Mouse (Mus musculus): ENCODE results near the gene Plcl2. TPM values are rescaled to one million over a fixed set of nuclear protein-coding genes. Genes with fewer than 3 reads are reported as not detected.

The Plcl2 gene
- polyA plus RNA-seq, 1 experiment from 2014 or later, result 7.3 TPM

DNA sequence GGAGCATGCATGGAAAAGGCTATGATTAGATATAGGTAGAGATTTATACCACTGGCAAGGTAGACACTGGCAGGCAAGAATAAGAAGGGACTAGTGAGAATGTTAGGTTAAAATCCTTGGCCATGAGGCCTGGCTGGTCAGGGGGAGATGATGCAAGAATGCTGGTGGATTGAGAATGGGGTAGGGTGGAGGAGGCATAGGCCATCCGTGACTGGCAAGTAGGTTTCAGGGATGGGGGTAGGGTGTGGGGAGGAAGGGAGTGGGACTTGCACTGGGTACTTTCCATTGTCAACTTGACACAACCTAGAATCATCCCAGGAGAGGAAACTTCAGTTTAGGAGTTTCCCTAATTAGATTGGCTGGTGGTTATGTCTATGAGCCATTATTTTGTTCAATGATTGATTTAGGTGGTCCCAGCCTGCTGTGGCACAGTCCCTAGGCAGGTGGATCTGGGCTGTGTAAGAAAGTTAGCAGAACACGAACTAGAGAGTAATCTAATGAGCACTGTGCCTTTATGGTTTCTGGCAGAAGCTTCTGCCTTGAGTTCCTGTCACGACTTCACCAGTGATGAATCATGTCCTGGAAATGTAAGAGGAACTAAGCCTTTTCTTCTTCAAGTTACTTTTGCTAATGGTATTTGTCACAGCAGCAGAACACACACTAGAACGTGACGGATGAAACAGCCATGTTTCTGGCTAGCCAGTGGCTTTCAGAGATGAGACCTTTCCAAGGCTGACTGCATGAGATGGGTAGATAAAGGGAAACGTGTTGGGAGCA lies 4.9 kb upstream of the Plcl2 start:
- no peaks in the 10 kb centered on the region for H3K27me3 ChIP-seq (ENCODE audit: control insufficient read depth, insufficient read depth, low read length)
- H3K9ac ChIP-seq (replicated peaks; ENCODE audit: low read length), result no peak overlapping the region
- no peak overlapping the region for H3K27ac ChIP-seq (replicated peaks; ENCODE audit: low read depth, low read length)
- no peak overlapping the region for H3K4me2 ChIP-seq (ENCODE audit: low read depth, low read length)
- 80% methylated on average over 6 of the region's 6 CpGs for WGBS
- no peaks in the 10 kb centered on the region for H3K4me1 ChIP-seq (ENCODE audit: control insufficient read depth, insufficient read depth, low read length)
- H3K9me3 ChIP-seq (replicated peaks; ENCODE audit: control insufficient read depth, low read length), result no peaks in the 10 kb centered on the region
- no peak overlapping the region for H3K4me3 ChIP-seq (ENCODE audit: low read depth, low read length)
- H3K36me3 ChIP-seq (replicated peaks; ENCODE audit: control insufficient read depth, insufficient read depth, low read depth, low read length), result no peaks in the 10 kb centered on the region
- ATAC-seq (replicated peaks; ENCODE audit: insufficient number of reproducible peaks, low FRiP score, low TSS enrichment, low read depth), result no peak
- DNase-seq (ENCODE audit: low spot score), result no peak

DNA sequence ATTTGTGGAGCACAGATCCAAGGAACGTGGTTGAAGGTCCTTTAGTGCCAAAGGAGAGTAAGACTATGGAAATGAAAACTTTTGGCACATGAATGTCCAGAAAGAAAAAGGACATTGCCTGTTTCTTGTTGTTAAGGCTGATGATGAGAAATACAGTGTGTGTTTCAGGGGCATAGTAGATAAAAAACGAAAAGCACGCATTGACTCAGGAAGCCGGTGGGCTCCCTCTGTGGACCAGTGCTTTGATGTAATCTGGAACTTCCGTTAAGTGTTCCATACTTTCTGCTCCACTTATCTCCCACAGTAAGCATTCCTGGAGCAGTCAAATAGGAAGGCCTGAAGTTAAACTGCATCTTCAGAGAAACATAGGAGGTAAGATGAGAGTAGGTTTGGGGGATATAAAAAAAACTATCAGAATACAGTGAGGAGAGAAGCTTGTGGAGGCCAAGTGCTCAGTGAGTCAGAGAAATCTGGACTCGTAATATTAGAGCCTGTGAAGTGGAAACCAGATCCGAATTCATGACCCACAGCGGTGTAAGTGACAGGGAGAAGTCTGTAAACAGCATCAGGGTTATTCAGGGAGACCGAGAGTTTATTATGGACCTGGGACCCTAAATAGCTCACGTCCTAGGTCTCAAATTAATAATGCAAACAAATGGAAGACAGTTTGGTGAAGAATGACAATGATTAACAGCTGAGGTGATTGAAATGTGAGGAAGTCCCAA lies 3.1 kb upstream of the Plcl2 start:
- no peaks in the 10 kb centered on the region for H3K36me3 ChIP-seq (replicated peaks; ENCODE audit: control insufficient read depth, insufficient read depth, low read depth, low read length)
- H3K4me1 ChIP-seq (ENCODE audit: control insufficient read depth, insufficient read depth, low read length), result peaks cover 2% of the 10 kb centered on the region; the same call in 1 of the 2 replicates
- 73% methylated on average over 10 of the region's 10 CpGs for WGBS
- no peaks in the 10 kb centered on the region for H3K9me3 ChIP-seq (replicated peaks; ENCODE audit: control insufficient read depth, low read length)
- H3K27me3 ChIP-seq (ENCODE audit: control insufficient read depth, insufficient read depth, low read length), result no peaks in the 10 kb centered on the region
- no peak overlapping the region for H3K9ac ChIP-seq (replicated peaks; ENCODE audit: low read length)
- no peak overlapping the region for H3K27ac ChIP-seq (replicated peaks; ENCODE audit: low read depth, low read length)
- no peak for ATAC-seq (replicated peaks; ENCODE audit: insufficient number of reproducible peaks, low FRiP score, low TSS enrichment, low read depth)
- H3K4me3 ChIP-seq (ENCODE audit: low read depth, low read length), result no peak overlapping the region
- no peak for DNase-seq (ENCODE audit: low spot score)
- no peak overlapping the region for H3K4me2 ChIP-seq (ENCODE audit: low read depth, low read length)

DNA sequence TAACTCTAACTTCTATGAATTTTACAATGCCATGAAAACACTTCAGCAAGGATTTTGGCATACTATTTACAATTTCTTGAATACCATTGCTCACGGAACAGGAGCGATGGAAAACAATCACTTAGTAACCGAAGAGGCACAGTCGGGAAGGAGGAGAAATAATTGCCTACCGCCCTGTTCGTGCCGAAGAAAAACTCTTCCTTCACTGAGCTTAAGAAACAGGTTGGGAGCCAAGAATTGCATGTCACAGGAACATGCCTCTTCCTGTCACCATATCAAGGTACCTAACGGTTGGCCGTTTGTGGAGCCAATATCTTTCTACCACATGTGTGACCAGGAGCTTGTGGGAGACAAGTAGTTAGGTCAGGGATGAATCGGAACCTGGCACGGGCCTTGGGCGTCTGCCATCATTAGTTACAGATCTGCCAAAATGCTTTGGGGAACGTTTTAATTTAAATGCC lies 2.3 kb upstream of the Plcl2 start:
- Histone ChIP-seq H3K9me3 (replicated peaks; ENCODE audit: control insufficient read depth, low read length) (no peaks in the 10 kb centered on the region), H3K4me3 (ENCODE audit: low read depth, low read length) (no peak overlapping the region), H3K4me2 (ENCODE audit: low read depth, low read length) (no peak overlapping the region), H3K4me1 (ENCODE audit: control insufficient read depth, insufficient read depth, low read length) (peaks cover 2% of the 10 kb centered on the region; the same call in 1 of the 2 replicates), H3K36me3 (replicated peaks; ENCODE audit: control insufficient read depth, insufficient read depth, low read depth, low read length) (no peaks in the 10 kb centered on the region), H3K27ac (replicated peaks; ENCODE audit: low read depth, low read length) (no peak overlapping the region), H3K9ac (replicated peaks; ENCODE audit: low read length) (no peak overlapping the region), H3K27me3 (ENCODE audit: control insufficient read depth, insufficient read depth, low read length) (no peaks in the 10 kb centered on the region)
- ATAC-seq (replicated peaks; ENCODE audit: insufficient number of reproducible peaks, low FRiP score, low TSS enrichment, low read depth) (no peak), DNase-seq (ENCODE audit: low spot score) (no peak)
- 80% methylated on average over 13 of the region's 13 CpGs for WGBS

DNA sequence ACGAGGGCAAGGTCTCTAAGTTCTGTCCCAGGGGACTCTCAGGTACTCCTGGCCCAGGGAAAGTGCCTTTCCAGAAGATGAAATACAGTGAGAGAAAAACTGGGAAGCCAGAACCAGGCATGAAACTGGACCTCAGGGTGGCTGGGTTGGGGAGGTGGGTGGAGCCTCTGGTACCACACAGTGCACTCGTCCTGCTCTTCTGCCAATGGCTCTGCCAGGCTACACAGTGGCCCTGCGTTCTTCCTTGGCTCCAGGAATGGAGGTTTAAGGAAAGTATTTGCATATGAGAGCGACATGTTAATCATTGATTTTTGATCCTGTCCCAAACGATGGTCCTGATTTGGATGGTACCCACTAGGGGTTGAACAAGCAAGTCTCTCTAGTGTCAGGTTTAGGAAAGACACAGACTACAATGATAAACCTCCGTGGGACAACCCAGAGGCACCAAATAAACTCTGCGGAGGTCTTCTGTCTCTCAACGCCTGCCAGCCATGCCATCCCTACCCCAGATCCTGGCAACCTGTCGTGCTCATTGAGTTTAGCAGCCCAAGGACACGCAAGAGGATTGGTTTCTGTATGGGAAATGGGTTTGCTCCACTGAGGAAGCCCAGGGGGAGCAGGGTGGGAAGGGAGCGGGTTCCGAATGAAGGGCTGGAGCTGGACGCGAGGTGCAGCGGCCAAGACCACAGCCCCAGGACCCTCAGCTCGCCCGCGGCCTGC lies 988 bp upstream of the Plcl2 start:
- H3K4me3 ChIP-seq (ENCODE audit: low read depth, low read length), result peak overlapping the region; percentile 78
- ATAC-seq (replicated peaks; ENCODE audit: insufficient number of reproducible peaks, low FRiP score, low TSS enrichment, low read depth), result peak; percentile 40; the same call in 1 of the 2 replicates
- H3K4me2 ChIP-seq (ENCODE audit: low read depth, low read length), result peak overlapping the region; percentile 55
- H3K27ac ChIP-seq (replicated peaks; ENCODE audit: low read depth, low read length), result no peak overlapping the region
- H3K9ac ChIP-seq (replicated peaks; ENCODE audit: low read length), result peak overlapping the region; percentile 89
- no peaks in the 10 kb centered on the region for H3K36me3 ChIP-seq (replicated peaks; ENCODE audit: control insufficient read depth, insufficient read depth, low read depth, low read length)
- H3K9me3 ChIP-seq (replicated peaks; ENCODE audit: control insufficient read depth, low read length), result no peaks in the 10 kb centered on the region
- H3K4me1 ChIP-seq (ENCODE audit: control insufficient read depth, insufficient read depth, low read length), result peaks cover 2% of the 10 kb centered on the region; the same call in 1 of the 2 replicates
- no peak for DNase-seq (ENCODE audit: low spot score)
- H3K27me3 ChIP-seq (ENCODE audit: control insufficient read depth, insufficient read depth, low read length), result no peaks in the 10 kb centered on the region
- WGBS, result 14% methylated on average over 16 of the region's 18 CpGs

DNA sequence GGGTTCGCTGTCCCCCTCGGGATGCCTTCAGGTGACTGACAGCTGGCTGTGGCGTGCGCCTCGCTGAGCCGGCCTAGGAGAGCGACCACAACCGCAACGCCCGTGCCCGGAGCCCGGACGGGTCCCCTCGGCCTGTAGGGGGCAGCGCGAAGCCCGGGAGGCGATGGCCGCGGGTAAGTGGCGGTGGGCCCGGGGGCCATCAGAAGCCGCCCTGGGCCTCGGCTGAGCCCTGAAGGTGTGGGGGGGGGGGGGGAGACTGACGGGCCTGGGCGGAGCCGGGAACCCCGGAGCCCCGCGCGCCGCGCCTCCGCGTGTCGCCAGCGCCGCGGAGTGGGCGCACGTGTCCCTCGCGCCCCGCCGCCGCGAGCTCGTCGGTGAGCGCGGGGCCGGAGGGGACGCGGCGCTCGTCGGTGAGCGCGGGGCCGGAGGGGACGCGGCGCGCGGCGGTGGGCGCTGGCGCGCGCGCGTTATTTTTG lies 390 bp upstream of the Plcl2 start:
- peak overlapping the region; percentile 89 for H3K9ac ChIP-seq (replicated peaks; ENCODE audit: low read length)
- peak overlapping the region; percentile 71 for H3K27ac ChIP-seq (replicated peaks; ENCODE audit: low read depth, low read length)
- H3K4me2 ChIP-seq (ENCODE audit: low read depth, low read length), result peak overlapping the region; percentile 55
- peak overlapping the region; percentile 78 for H3K4me3 ChIP-seq (ENCODE audit: low read depth, low read length)
- no peaks in the 10 kb centered on the region for H3K9me3 ChIP-seq (replicated peaks; ENCODE audit: control insufficient read depth, low read length)
- H3K27me3 ChIP-seq (ENCODE audit: control insufficient read depth, insufficient read depth, low read length), result no peaks in the 10 kb centered on the region
- peaks cover 2% of the 10 kb centered on the region; the same call in 1 of the 2 replicates for H3K4me1 ChIP-seq (ENCODE audit: control insufficient read depth, insufficient read depth, low read length)
- WGBS, result under 1% methylated on average over 56 of the region's 72 CpGs
- DNase-seq (ENCODE audit: low spot score), result peak; percentile 80
- H3K36me3 ChIP-seq (replicated peaks; ENCODE audit: control insufficient read depth, insufficient read depth, low read depth, low read length), result no peaks in the 10 kb centered on the region
- peak; percentile 88 for ATAC-seq (replicated peaks; ENCODE audit: insufficient number of reproducible peaks, low FRiP score, low TSS enrichment, low read depth)

DNA sequence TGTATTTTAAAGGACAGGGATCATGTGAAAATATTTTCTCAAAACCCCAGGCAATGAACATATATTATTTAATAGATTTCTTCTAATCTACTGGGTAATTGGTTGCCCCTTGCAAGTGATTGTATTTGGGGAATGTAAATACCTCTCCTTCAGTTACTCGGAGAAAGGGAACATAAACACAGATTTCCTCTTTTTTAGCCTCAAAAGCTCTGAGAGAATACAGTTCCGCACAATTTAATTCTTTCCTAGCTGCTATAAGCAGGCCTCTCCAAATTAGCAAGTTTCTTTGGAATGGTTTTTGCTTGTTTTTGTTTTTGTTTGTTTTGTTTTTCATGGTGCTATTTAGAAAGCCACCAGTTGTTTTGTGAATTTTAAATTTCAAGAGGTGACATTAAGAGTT lies 1.1 kb downstream of the Plcl2 start:
- H3K9me3 ChIP-seq (replicated peaks; ENCODE audit: control insufficient read depth, low read length), result no peaks in the 10 kb centered on the region
- H3K27ac ChIP-seq (replicated peaks; ENCODE audit: low read depth, low read length), result no peak overlapping the region
- no peak overlapping the region for H3K9ac ChIP-seq (replicated peaks; ENCODE audit: low read length)
- peaks cover 2% of the 10 kb centered on the region; the same call in 1 of the 2 replicates for H3K4me1 ChIP-seq (ENCODE audit: control insufficient read depth, insufficient read depth, low read length)
- peak overlapping the region; percentile 55 for H3K4me2 ChIP-seq (ENCODE audit: low read depth, low read length)
- H3K27me3 ChIP-seq (ENCODE audit: control insufficient read depth, insufficient read depth, low read length), result no peaks in the 10 kb centered on the region
- no peak for DNase-seq (ENCODE audit: low spot score)
- peak overlapping the region; percentile 78 for H3K4me3 ChIP-seq (ENCODE audit: low read depth, low read length)
- no peaks in the 10 kb centered on the region for H3K36me3 ChIP-seq (replicated peaks; ENCODE audit: control insufficient read depth, insufficient read depth, low read depth, low read length)
- no peak for ATAC-seq (replicated peaks; ENCODE audit: insufficient number of reproducible peaks, low FRiP score, low TSS enrichment, low read depth)
- 56% methylated on average over 2 of the region's 2 CpGs for WGBS

DNA sequence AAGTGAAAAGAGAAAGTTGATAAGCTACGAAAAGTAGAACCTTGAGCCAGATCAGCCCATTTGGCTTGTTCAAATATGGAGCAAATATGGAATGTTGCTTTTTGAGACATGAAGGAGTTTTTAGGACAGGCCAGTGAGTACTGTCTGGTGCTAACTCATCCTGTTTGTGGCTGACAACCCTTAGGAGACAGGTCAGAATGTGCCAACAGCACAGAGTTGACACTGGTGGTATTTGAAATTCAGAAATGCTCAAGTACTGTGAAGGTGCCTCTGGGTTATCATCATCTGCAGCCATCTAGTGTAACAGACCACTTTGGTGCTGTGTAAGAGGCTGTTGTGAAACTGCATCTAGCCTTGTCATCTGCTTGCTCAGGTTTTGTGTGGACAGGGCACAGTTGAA lies 1.5 kb downstream of the Plcl2 start:
- Histone ChIP-seq H3K9me3 (replicated peaks; ENCODE audit: control insufficient read depth, low read length) (no peaks in the 10 kb centered on the region), H3K9ac (replicated peaks; ENCODE audit: low read length) (no peak overlapping the region), H3K4me1 (ENCODE audit: control insufficient read depth, insufficient read depth, low read length) (peaks cover 2% of the 10 kb centered on the region; the same call in 1 of the 2 replicates), H3K4me2 (ENCODE audit: low read depth, low read length) (0 out of 2 replicates have a peak overlapping the region, but pooled peaks have one; percentile 7), H3K4me3 (ENCODE audit: low read depth, low read length) (no peak overlapping the region), H3K27me3 (ENCODE audit: control insufficient read depth, insufficient read depth, low read length) (no peaks in the 10 kb centered on the region), H3K27ac (replicated peaks; ENCODE audit: low read depth, low read length) (no peak overlapping the region), H3K36me3 (replicated peaks; ENCODE audit: control insufficient read depth, insufficient read depth, low read depth, low read length) (no peaks in the 10 kb centered on the region)
- no peak for ATAC-seq (replicated peaks; ENCODE audit: insufficient number of reproducible peaks, low FRiP score, low TSS enrichment, low read depth)
- 83% methylated on average over 1 of the region's 1 CpGs for WGBS
- DNase-seq (ENCODE audit: low spot score), result no peak

Data from embryonic facial prominence, embryonic 11.5 days (tissue).